Mouse (Mus musculus): Measurements from ENCODE around the gene Msi2. TPM values are rescaled to one million over a fixed set of nuclear protein-coding genes. Genes with fewer than 3 reads are reported as not detected.

Gene Msi2
- total and polyA plus RNA-seq, 3 experiments: 36.5 to 197 (median 144) TPM

- H3K4me1 ChIP-seq (ENCODE audit: insufficient read depth, low read depth, low read length): peaks cover 7% of the 10 kb centered on the region
- no peaks in the 10 kb centered on the region for H3K9me3 ChIP-seq (replicated peaks)
- DNase-seq (ENCODE audit: low spot score) (no peak), ATAC-seq (ENCODE audit: extremely low read depth, insufficient number of reproducible peaks, low FRiP score, poor library complexity, severe bottlenecking) (no peak)
- no peak for TF ChIP-seq POLR2AphosphoS5 (IDR thresholded peaks at IDR 0.05; ENCODE audit: insufficient replicate concordance, low read depth, low read length)
- TF ChIP-seq GATA2 (IDR thresholded peaks at IDR 0.05; ENCODE audit: borderline replicate concordance, low read depth, low read length): no peak
- no peak for TF ChIP-seq TAL1 (conservative IDR thresholded peaks at IDR 0.05; ENCODE audit: low read depth, low read length)
- no peak for TF ChIP-seq GATA1 (IDR thresholded peaks at IDR 0.05; ENCODE audit: borderline replicate concordance, low read length)
- no peak for TF ChIP-seq CTCF (IDR thresholded peaks at IDR 0.05; ENCODE audit: low read depth, low read length)
- no peak overlapping the region for H3K4me3 ChIP-seq (ENCODE audit: low read depth, low read length)
- H3K36me3 ChIP-seq (replicated peaks): peaks cover 100% of the 10 kb centered on the region
- H3K27me3 ChIP-seq (ENCODE audit: insufficient read depth, low read length): no peaks in the 10 kb centered on the region
Observed at GRCm38 (mm10) chr11:88665799-88666198, 52.5 kb downstream of the Msi2 start.

GRCm38 (mm10) chr11:88661444-88662180, 56.7 kb downstream of the Msi2 start:
- Histone ChIP-seq H3K9me3 (replicated peaks) (no peaks in the 10 kb centered on the region), H3K36me3 (replicated peaks) (peaks cover 99% of the 10 kb centered on the region), H3K4me3 (ENCODE audit: low read depth, low read length) (no peak overlapping the region), H3K4me1 (ENCODE audit: insufficient read depth, low read depth, low read length) (peaks cover 7% of the 10 kb centered on the region), H3K27me3 (ENCODE audit: insufficient read depth, low read length) (no peaks in the 10 kb centered on the region)
- DNase-seq (ENCODE audit: low spot score) (no peak), ATAC-seq (ENCODE audit: extremely low read depth, insufficient number of reproducible peaks, low FRiP score, poor library complexity, severe bottlenecking) (no peak)
- TF ChIP-seq GATA2 (IDR thresholded peaks at IDR 0.05; ENCODE audit: borderline replicate concordance, low read depth, low read length): no peak
- no peak for TF ChIP-seq POLR2AphosphoS5 (IDR thresholded peaks at IDR 0.05; ENCODE audit: insufficient replicate concordance, low read depth, low read length)
- TF ChIP-seq CTCF (IDR thresholded peaks at IDR 0.05; ENCODE audit: low read depth, low read length): no peak
- TF ChIP-seq GATA1 (IDR thresholded peaks at IDR 0.05; ENCODE audit: borderline replicate concordance, low read length): no peak
- TF ChIP-seq TAL1 (conservative IDR thresholded peaks at IDR 0.05; ENCODE audit: low read depth, low read length): no peak

GRCm38 (mm10) chr11:88660404-88660803, 57.9 kb downstream of the Msi2 start:
- ATAC-seq (ENCODE audit: extremely low read depth, insufficient number of reproducible peaks, low FRiP score, poor library complexity, severe bottlenecking): no peak

GRCm38 (mm10) chr11:88658926-88659325, 59.4 kb downstream of the Msi2 start:
- DNase-seq (ENCODE audit: low spot score): no peak
- Histone ChIP-seq H3K27me3 (ENCODE audit: insufficient read depth, low read length) (no peaks in the 10 kb centered on the region), H3K4me3 (ENCODE audit: low read depth, low read length) (no peak overlapping the region), H3K9me3 (replicated peaks) (no peaks in the 10 kb centered on the region), H3K4me1 (ENCODE audit: insufficient read depth, low read depth, low read length) (peaks cover 3% of the 10 kb centered on the region), H3K36me3 (replicated peaks) (peaks cover 97% of the 10 kb centered on the region)
- TF ChIP-seq GATA1 (IDR thresholded peaks at IDR 0.05; ENCODE audit: borderline replicate concordance, low read length): no peak
- no peak for TF ChIP-seq CTCF (IDR thresholded peaks at IDR 0.05; ENCODE audit: low read depth, low read length)
- ATAC-seq (ENCODE audit: extremely low read depth, insufficient number of reproducible peaks, low FRiP score, poor library complexity, severe bottlenecking): no peak

More at GRCm38 (mm10) chr11:88660404-88660803, 57.9 kb downstream of the Msi2 start:
- Histone ChIP-seq H3K27me3 (ENCODE audit: insufficient read depth, low read length) (no peaks in the 10 kb centered on the region), H3K4me3 (ENCODE audit: low read depth, low read length) (no peak overlapping the region), H3K9me3 (replicated peaks) (no peaks in the 10 kb centered on the region), H3K4me1 (ENCODE audit: insufficient read depth, low read depth, low read length) (peaks cover 5% of the 10 kb centered on the region), H3K36me3 (replicated peaks) (peaks cover 98% of the 10 kb centered on the region)
- no peak for TF ChIP-seq POLR2AphosphoS5 (IDR thresholded peaks at IDR 0.05; ENCODE audit: insufficient replicate concordance, low read depth, low read length)
- TF ChIP-seq GATA2 (IDR thresholded peaks at IDR 0.05; ENCODE audit: borderline replicate concordance, low read depth, low read length): no peak
- TF ChIP-seq CTCF (IDR thresholded peaks at IDR 0.05; ENCODE audit: low read depth, low read length): no peak
- no peak for DNase-seq (ENCODE audit: low spot score)

- H3K4me3 ChIP-seq (ENCODE audit: low read depth, low read length): no peak overlapping the region
- TF ChIP-seq POLR2AphosphoS5 (IDR thresholded peaks at IDR 0.05; ENCODE audit: insufficient replicate concordance, low read depth, low read length) (no peak), GATA2 (IDR thresholded peaks at IDR 0.05; ENCODE audit: borderline replicate concordance, low read depth, low read length) (no peak), CTCF (IDR thresholded peaks at IDR 0.05; ENCODE audit: low read depth, low read length) (no peak), TAL1 (conservative IDR thresholded peaks at IDR 0.05; ENCODE audit: low read depth, low read length) (no peak), GATA1 (IDR thresholded peaks at IDR 0.05; ENCODE audit: borderline replicate concordance, low read length) (no peak)
Observed at GRCm38 (mm10) chr11:88655786-88656185, 62.5 kb downstream of the Msi2 start.

GRCm38 (mm10) chr11:88655214-88655566, 63.1 kb downstream of the Msi2 start:
- TF ChIP-seq POLR2AphosphoS5 (IDR thresholded peaks at IDR 0.05; ENCODE audit: insufficient replicate concordance, low read depth, low read length) (no peak), CTCF (IDR thresholded peaks at IDR 0.05; ENCODE audit: low read depth, low read length) (no peak), GATA1 (IDR thresholded peaks at IDR 0.05; ENCODE audit: borderline replicate concordance, low read length) (no peak), TAL1 (conservative IDR thresholded peaks at IDR 0.05; ENCODE audit: low read depth, low read length) (no peak), GATA2 (IDR thresholded peaks at IDR 0.05; ENCODE audit: borderline replicate concordance, low read depth, low read length) (no peak)
- H3K9me3 ChIP-seq (replicated peaks): no peaks in the 10 kb centered on the region
- peaks cover 3% of the 10 kb centered on the region; the same call in 1 of the 2 replicates for H3K4me1 ChIP-seq (ENCODE audit: insufficient read depth, low read depth, low read length)
- H3K36me3 ChIP-seq (replicated peaks): peaks cover 91% of the 10 kb centered on the region
- H3K4me3 ChIP-seq (ENCODE audit: low read depth, low read length): no peak overlapping the region
- no peaks in the 10 kb centered on the region for H3K27me3 ChIP-seq (ENCODE audit: insufficient read depth, low read length)
- no peak for ATAC-seq (ENCODE audit: extremely low read depth, insufficient number of reproducible peaks, low FRiP score, poor library complexity, severe bottlenecking)
- DNase-seq (ENCODE audit: low spot score): no peak

More at GRCm38 (mm10) chr11:88655786-88656185, 62.5 kb downstream of the Msi2 start:
- ATAC-seq (ENCODE audit: extremely low read depth, insufficient number of reproducible peaks, low FRiP score, poor library complexity, severe bottlenecking) (no peak), DNase-seq (ENCODE audit: low spot score) (no peak)
- no peaks in the 10 kb centered on the region for H3K9me3 ChIP-seq (replicated peaks)
- peaks cover 1% of the 10 kb centered on the region; the same call in 1 of the 2 replicates for H3K4me1 ChIP-seq (ENCODE audit: insufficient read depth, low read depth, low read length)
- H3K36me3 ChIP-seq (replicated peaks): peaks cover 91% of the 10 kb centered on the region
- no peaks in the 10 kb centered on the region for H3K27me3 ChIP-seq (ENCODE audit: insufficient read depth, low read length)
